Mouse (Mus musculus): ENCODE measurements around the gene Tlk1. TPM values are rescaled to one million over a fixed set of nuclear protein-coding genes. Genes with fewer than 3 reads are reported as not detected.

Tlk1 gene
- total RNA-seq, 2 experiments from 2014 or later: 43.1 to 46.2 TPM

GRCm38 (mm10) chr2:70688454-70689078 is 137.0 kb downstream of the Tlk1 start:
- DNase-seq: no peak

GRCm38 (mm10) chr2:70682324-70682723 is 143.2 kb downstream of the Tlk1 start:
- DNase-seq: no peak

- DNase-seq: no peak
These were observed 151.9 kb downstream of the Tlk1 start for GRCm38 (mm10) chr2:70673445-70674126.

DNA sequence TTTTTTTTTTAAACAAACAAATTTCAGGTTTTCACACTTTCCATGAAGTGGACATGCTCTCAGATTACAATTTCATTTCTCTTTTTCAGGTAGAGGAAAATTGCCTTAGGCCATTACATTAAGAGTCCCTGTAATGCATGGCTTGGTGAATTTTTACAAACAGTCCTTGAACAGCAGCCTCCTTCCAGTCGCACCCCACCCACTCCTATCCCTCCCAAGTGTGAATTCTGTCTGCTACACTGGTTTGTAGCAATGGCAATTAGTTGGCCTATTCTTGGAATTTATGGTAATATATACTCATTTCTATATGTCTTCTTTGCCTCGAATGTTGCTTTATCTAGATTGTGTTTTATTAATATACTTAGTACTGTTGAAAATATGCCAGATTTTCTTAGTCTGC is 153.1 kb downstream of the Tlk1 start:
- no peak for DNase-seq

- no peak for DNase-seq
These were observed 155.6 kb downstream of the Tlk1 start for GRCm38 (mm10) chr2:70669896-70670295.

GRCm38 (mm10) chr2:70669241-70669640 is 156.3 kb downstream of the Tlk1 start:
- no peak for DNase-seq

DNA sequence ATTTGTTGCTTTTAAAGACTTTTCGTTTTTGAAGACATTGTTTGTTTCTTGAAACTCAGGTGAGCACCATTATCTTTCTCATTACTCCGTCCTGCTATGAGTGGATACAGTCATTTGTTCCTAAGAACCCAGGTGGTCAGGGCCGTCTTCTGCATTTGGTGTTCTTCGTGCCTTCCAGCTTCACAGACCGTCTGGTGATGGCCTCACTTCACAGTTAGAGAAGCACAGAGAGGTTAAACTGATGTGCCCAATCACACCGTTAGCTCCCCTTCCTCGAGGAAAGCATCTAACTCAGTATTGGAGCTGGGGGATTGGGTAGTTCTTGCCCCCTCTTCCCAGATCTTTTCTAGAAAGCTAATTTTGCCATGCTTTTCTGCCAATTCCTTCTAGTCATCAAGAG is 158.5 kb downstream of the Tlk1 start:
- no peak for DNase-seq

DNA sequence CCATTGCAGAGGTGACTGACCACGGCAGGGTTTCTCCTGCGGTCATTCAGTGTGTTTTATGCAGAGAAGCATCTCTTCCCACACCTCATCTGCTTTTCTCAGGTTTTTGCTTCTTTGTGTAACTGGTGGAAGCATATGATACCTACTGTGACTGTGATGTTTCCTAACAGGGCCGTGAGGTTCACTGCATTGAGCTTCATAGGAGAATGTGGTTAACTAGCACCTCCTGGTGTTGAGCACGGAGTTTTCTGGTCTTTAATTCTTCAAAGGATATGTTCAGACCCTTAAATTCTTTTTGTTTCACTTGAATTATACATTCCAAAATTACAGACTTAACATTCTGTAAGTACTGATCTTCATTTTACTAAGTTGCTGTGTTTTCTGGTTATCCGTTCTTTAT is 161.8 kb downstream of the Tlk1 start:
- DNase-seq: no peak

Other genes with a start within 250 kb of the Tlk1 start
- gene Gorasp2, start 164.2 kb downstream of the Tlk1 start, total RNA-seq (2021): 10 to 100 TPM; 69.5 to 73.9 TPM
- gene Gm26558, start 163.6 kb downstream of the Tlk1 start, total RNA-seq (2021): not detected
- 1 to 10 TPM; 4.4 to 7.5 TPM for gene Dcaf17, start 229.6 kb upstream of the Tlk1 start, total RNA-seq (2021)
- gene Mettl8, start 229.9 kb upstream of the Tlk1 start, total RNA-seq (2021): 1 to 10 TPM; 7.4 to 8.7 TPM

All from gastrocnemius, postnatal 10 days (tissue).